Mouse (Mus musculus): ENCODE measurements around the gene Krtap2-4. TPM values are rescaled to one million over a fixed set of nuclear protein-coding genes. Genes with fewer than 3 reads are reported as not detected.

Krtap2-4 gene
- polyA plus RNA-seq, 1 experiment from 2014 or later = not detected

DNA sequence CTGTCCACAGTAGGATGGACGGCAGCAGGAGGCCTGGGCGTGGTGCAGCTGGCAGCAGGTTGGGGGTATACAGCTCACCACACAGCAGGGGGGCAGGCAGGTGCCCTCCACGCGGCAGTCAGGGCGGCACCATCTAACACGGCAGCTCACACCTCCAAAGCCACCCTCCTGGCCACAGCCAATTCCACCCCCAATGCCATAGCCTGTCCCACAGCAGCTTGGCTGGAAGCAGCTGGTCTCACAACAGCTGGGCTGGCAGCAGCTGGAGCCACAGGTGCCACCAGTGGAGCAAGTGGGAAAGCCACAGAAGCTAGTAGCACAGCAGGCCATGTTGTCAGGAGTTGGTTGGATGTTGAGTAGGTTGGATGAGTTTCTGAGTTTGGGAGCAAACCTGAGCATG, 34.0 kb downstream of the Krtap2-4 start, which contains the start of gene Krtap1-5:
TSS of gene Krtap1-5 (minus strand) at position 381 of the 400 bp plus-strand sequence.
- H3K9me3 ChIP-seq = no peaks in the 10 kb centered on the region
- H3K27ac ChIP-seq = no peak within 1 kb of the TSS
- H3K27me3 ChIP-seq = no peaks in the 10 kb centered on the region
- no peak within 1 kb of the TSS for H3K4me3 ChIP-seq
- WGBS = 82% methylated on average over 6 of the region's 6 CpGs
- H3K4me1 ChIP-seq = no peaks in the 10 kb centered on the region
- no peak for ATAC-seq (ENCODE audit: low FRiP score, low read depth)
- H3K9ac ChIP-seq = no peak within 1 kb of the TSS
- no peak within 1 kb of the TSS for H3K4me2 ChIP-seq (replicated peaks)
- no peaks in the 10 kb centered on the region for H3K36me3 ChIP-seq

DNA sequence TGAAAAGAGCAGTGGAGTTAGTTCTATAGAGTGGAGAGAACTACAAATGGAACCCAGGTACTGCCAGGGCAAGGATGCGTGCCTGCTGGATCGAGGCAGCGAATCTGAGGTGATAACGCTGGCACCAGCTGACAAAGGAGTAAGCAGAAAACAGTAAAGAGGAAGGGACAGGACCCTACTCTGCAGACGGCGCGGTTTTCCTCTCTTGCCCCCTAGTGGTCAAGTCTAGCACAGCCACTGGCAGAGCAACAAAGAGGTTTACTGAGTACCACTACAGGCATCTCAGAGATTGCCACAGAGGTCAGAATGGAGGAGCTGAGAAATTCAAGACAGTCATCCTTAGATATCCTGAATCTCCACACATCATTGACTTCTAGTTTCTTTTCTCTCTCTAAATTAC, 40.5 kb downstream of the Krtap2-4 start:
- no peak overlapping the region for H3K27ac ChIP-seq
- peak overlapping the region; percentile 16; the same call in 1 of the 2 replicates for H3K4me3 ChIP-seq
- H3K9ac ChIP-seq = no peak overlapping the region; the same call in 1 of the 2 replicates
- no peaks in the 10 kb centered on the region for H3K4me1 ChIP-seq
- H3K27me3 ChIP-seq = no peaks in the 10 kb centered on the region
- 0 out of 2 replicates have a peak, but pooled peaks have one; percentile 44 for ATAC-seq (ENCODE audit: low FRiP score, low read depth)
- under 1% methylated on average over 7 of the region's 7 CpGs for WGBS
- no peaks in the 10 kb centered on the region for H3K36me3 ChIP-seq
- peak overlapping the region; percentile 49 for H3K4me2 ChIP-seq (replicated peaks)
- H3K9me3 ChIP-seq = no peaks in the 10 kb centered on the region

DNA sequence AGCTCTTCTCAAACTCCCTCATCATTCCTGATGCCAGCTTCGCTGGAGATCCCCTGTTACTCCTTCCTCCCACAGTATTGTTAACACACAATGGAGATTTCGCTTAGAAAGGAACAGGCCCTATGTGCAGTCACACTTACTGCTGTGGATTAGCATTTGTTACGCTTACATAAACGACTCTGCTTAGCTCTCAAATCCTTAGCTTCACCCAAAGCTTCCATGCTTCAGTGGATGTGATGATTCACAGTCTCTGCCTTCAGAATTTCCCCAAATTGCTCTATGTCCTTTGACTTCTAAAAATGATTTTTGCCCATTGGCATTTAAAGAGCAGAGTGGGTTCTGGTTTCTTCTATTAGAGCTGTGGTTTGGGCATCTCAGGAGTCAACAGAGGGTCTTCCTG, 41.5 kb downstream of the Krtap2-4 start:
- H3K4me3 ChIP-seq = no peak overlapping the region
- no peaks in the 10 kb centered on the region for H3K4me1 ChIP-seq
- no peak overlapping the region for H3K4me2 ChIP-seq (replicated peaks)
- no peak overlapping the region for H3K9ac ChIP-seq
- WGBS = 73% methylated on average over 4 of the region's 4 CpGs
- H3K9me3 ChIP-seq = no peaks in the 10 kb centered on the region
- H3K27ac ChIP-seq = no peak overlapping the region
- no peak for ATAC-seq (ENCODE audit: low FRiP score, low read depth)
- H3K27me3 ChIP-seq = no peaks in the 10 kb centered on the region
- no peaks in the 10 kb centered on the region for H3K36me3 ChIP-seq

DNA sequence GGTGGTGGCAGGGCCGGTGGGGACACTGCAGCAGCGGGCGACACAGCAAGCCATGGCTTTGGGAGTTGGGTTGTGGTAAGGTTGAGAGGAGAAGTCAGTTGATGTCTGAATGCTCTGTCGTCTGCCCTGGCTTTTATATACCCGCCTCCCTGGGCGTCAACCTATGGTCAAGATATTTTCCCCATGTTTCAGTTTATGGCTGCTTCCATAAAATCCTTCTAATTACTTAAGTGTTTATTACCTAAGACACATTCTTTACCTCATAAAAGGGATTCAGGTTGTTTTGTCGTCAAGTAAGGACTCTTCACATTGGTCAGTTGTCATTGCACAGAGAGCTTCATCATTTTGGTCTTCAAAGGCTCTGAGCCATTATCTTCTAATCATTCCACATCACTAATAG, 48.1 kb downstream of the Krtap2-4 start, which contains the start of gene Krtap3-1:
TSS of gene Krtap3-1 (minus strand) at position 101 of the 400 bp plus-strand sequence.
- no peak within 1 kb of the TSS for H3K4me2 ChIP-seq (replicated peaks)
- H3K4me1 ChIP-seq = no peaks in the 10 kb centered on the region
- no peak within 1 kb of the TSS for H3K27ac ChIP-seq
- no peaks in the 10 kb centered on the region for H3K9me3 ChIP-seq
- no peak for ATAC-seq (ENCODE audit: low FRiP score, low read depth)
- H3K36me3 ChIP-seq = no peaks in the 10 kb centered on the region
- 66% methylated on average over 7 of the region's 7 CpGs for WGBS
- no peak within 1 kb of the TSS for H3K9ac ChIP-seq
- H3K4me3 ChIP-seq = no peak within 1 kb of the TSS
- no peaks in the 10 kb centered on the region for H3K27me3 ChIP-seq

Other genes with a start within 250 kb of the Krtap2-4 start
- 0.19 and 0.20 TPM in 2 replicates for gene Krt28, start 239.9 kb downstream of the Krtap2-4 start, polyA plus RNA-seq (2015; fragmentation: Nextera tagmentation; extraction: Ambion mirVana)
- 29.7 and 30.8 TPM in 2 replicates for gene Krt10, start 225.5 kb downstream of the Krtap2-4 start, polyA plus RNA-seq (2015; fragmentation: Nextera tagmentation; extraction: Ambion mirVana)
- gene Krt12, start 192.6 kb downstream of the Krtap2-4 start, polyA plus RNA-seq (2015; fragmentation: Nextera tagmentation; extraction: Ambion mirVana) = not detected in 2 replicates
- gene Krt20, start 176.7 kb downstream of the Krtap2-4 start, polyA plus RNA-seq (2015; fragmentation: Nextera tagmentation; extraction: Ambion mirVana) = 0.34 and 0.47 TPM in 2 replicates
- gene Krt23, start 121.7 kb downstream of the Krtap2-4 start, polyA plus RNA-seq (2015; fragmentation: Nextera tagmentation; extraction: Ambion mirVana) = 0.28 and 0.33 TPM in 2 replicates
- not detected in 2 replicates for gene Krt39, start 93.5 kb downstream of the Krtap2-4 start, polyA plus RNA-seq (2015; fragmentation: Nextera tagmentation; extraction: Ambion mirVana)
- not detected in 2 replicates for gene Krt40, start 71.7 kb downstream of the Krtap2-4 start, polyA plus RNA-seq (2015; fragmentation: Nextera tagmentation; extraction: Ambion mirVana)
- not detected in 2 replicates for gene Krtap3-3, start 64.0 kb downstream of the Krtap2-4 start, polyA plus RNA-seq (2015; fragmentation: Nextera tagmentation; extraction: Ambion mirVana)
- not detected in 2 replicates for gene Krtap3-2, start 58.0 kb downstream of the Krtap2-4 start, polyA plus RNA-seq (2015; fragmentation: Nextera tagmentation; extraction: Ambion mirVana)
- gene Gm11939, start 55.4 kb downstream of the Krtap2-4 start, polyA plus RNA-seq (2015; fragmentation: Nextera tagmentation; extraction: Ambion mirVana) = not detected in 2 replicates
- not detected in 2 replicates for gene Krtap3-1, start 48.2 kb downstream of the Krtap2-4 start, polyA plus RNA-seq (2015; fragmentation: Nextera tagmentation; extraction: Ambion mirVana)
- gene Krtap1-5, start 33.8 kb downstream of the Krtap2-4 start, polyA plus RNA-seq (2015; fragmentation: Nextera tagmentation; extraction: Ambion mirVana) = not detected in 2 replicates
- not detected in 2 replicates for gene Krtap1-4, start 31.2 kb downstream of the Krtap2-4 start, polyA plus RNA-seq (2015; fragmentation: Nextera tagmentation; extraction: Ambion mirVana)
- not detected in 2 replicates for gene Krtap1-3, start 23.5 kb downstream of the Krtap2-4 start, polyA plus RNA-seq (2015; fragmentation: Nextera tagmentation; extraction: Ambion mirVana)
- gene Krtap9-3, start 16.7 kb downstream of the Krtap2-4 start, polyA plus RNA-seq (2015; fragmentation: Nextera tagmentation; extraction: Ambion mirVana) = not detected in 2 replicates
- gene Gm11938, start 11.5 kb downstream of the Krtap2-4 start, polyA plus RNA-seq (2015; fragmentation: Nextera tagmentation; extraction: Ambion mirVana) = not detected in 2 replicates
- gene Gm11937, start 4.7 kb downstream of the Krtap2-4 start, polyA plus RNA-seq (2015; fragmentation: Nextera tagmentation; extraction: Ambion mirVana) = not detected in 2 replicates
- gene Gm11562, start 5.6 kb upstream of the Krtap2-4 start, polyA plus RNA-seq (2015; fragmentation: Nextera tagmentation; extraction: Ambion mirVana) = not detected in 2 replicates
- not detected in 2 replicates for gene Krtap4-1, start 13.4 kb upstream of the Krtap2-4 start, polyA plus RNA-seq (2015; fragmentation: Nextera tagmentation; extraction: Ambion mirVana)
- gene Krtap4-2, start 20.2 kb upstream of the Krtap2-4 start, polyA plus RNA-seq (2015; fragmentation: Nextera tagmentation; extraction: Ambion mirVana) = not detected in 2 replicates
- gene Krtap4-7, start 29.2 kb upstream of the Krtap2-4 start, polyA plus RNA-seq (2015; fragmentation: Nextera tagmentation; extraction: Ambion mirVana) = not detected in 2 replicates
- not detected in 2 replicates for gene Gm11555, start 35.4 kb upstream of the Krtap2-4 start, polyA plus RNA-seq (2015; fragmentation: Nextera tagmentation; extraction: Ambion mirVana)
- gene Gm11563, start 44.1 kb upstream of the Krtap2-4 start, polyA plus RNA-seq (2015; fragmentation: Nextera tagmentation; extraction: Ambion mirVana) = not detected in 2 replicates
- gene Krtap4-6, start 51.1 kb upstream of the Krtap2-4 start, polyA plus RNA-seq (2015; fragmentation: Nextera tagmentation; extraction: Ambion mirVana) = not detected in 2 replicates
- not detected in 2 replicates for gene Gm14190, start 75.9 kb upstream of the Krtap2-4 start, polyA plus RNA-seq (2015; fragmentation: Nextera tagmentation; extraction: Ambion mirVana)
- not detected in 2 replicates for gene Gm14180, start 119.4 kb upstream of the Krtap2-4 start, polyA plus RNA-seq (2015; fragmentation: Nextera tagmentation; extraction: Ambion mirVana)
- not detected in 2 replicates for gene Gm11595, start 158.1 kb upstream of the Krtap2-4 start, polyA plus RNA-seq (2015; fragmentation: Nextera tagmentation; extraction: Ambion mirVana)
- gene Krtap4-8, start 165.9 kb upstream of the Krtap2-4 start, polyA plus RNA-seq (2015; fragmentation: Nextera tagmentation; extraction: Ambion mirVana) = not detected in 2 replicates
- gene Krtap4-9, start 170.4 kb upstream of the Krtap2-4 start, polyA plus RNA-seq (2015; fragmentation: Nextera tagmentation; extraction: Ambion mirVana) = not detected in 2 replicates
- not detected in 2 replicates for gene Gm11596, start 178.6 kb upstream of the Krtap2-4 start, polyA plus RNA-seq (2015; fragmentation: Nextera tagmentation; extraction: Ambion mirVana)
- not detected in 2 replicates for gene Gm11569, start 184.1 kb upstream of the Krtap2-4 start, polyA plus RNA-seq (2015; fragmentation: Nextera tagmentation; extraction: Ambion mirVana)
- gene Gm11554, start 189.6 kb upstream of the Krtap2-4 start, polyA plus RNA-seq (2015; fragmentation: Nextera tagmentation; extraction: Ambion mirVana) = not detected in 2 replicates
- not detected in 2 replicates for gene Krtap4-13, start 195.0 kb upstream of the Krtap2-4 start, polyA plus RNA-seq (2015; fragmentation: Nextera tagmentation; extraction: Ambion mirVana)
- gene Gm11564, start 200.8 kb upstream of the Krtap2-4 start, polyA plus RNA-seq (2015; fragmentation: Nextera tagmentation; extraction: Ambion mirVana) = not detected in 2 replicates
- not detected in 2 replicates for gene 2300003K06Rik, start 223.2 kb upstream of the Krtap2-4 start, polyA plus RNA-seq (2015; fragmentation: Nextera tagmentation; extraction: Ambion mirVana)
- gene Krtap4-16, start 236.8 kb upstream of the Krtap2-4 start, polyA plus RNA-seq (2015; fragmentation: Nextera tagmentation; extraction: Ambion mirVana) = not detected in 2 replicates
- not detected in 2 replicates for gene Gm11568, start 243.1 kb upstream of the Krtap2-4 start, polyA plus RNA-seq (2015; fragmentation: Nextera tagmentation; extraction: Ambion mirVana)
- gene Gm11559, start 249.6 kb upstream of the Krtap2-4 start, polyA plus RNA-seq (2015; fragmentation: Nextera tagmentation; extraction: Ambion mirVana) = not detected in 2 replicates

Data from limb, embryonic 13.5 days (tissue).